Mouse (Mus musculus) monocyte, adult 59 days (primary cell): ENCODE data around the gene Rnaset2b. TPM values are rescaled to one million over a fixed set of nuclear protein-coding genes. Genes with fewer than 3 reads are reported as not detected.

Experiments
- total RNA-seq, 2 experiments: library from RNA; stranded (reverse); gene quantifications; one replicate each; pipeline ENCODE4 v1.2.4; 2023

Rnaset2b gene
- 100 to 1,000 TPM; 296 to 331 TPM for total RNA-seq

GRCm38 (mm10) chr17:6970334-6970733 lies at the start of gene Rnaset2b:
Gene Rnaset2b (plus strand): TSS chr17:6970634.

DNA sequence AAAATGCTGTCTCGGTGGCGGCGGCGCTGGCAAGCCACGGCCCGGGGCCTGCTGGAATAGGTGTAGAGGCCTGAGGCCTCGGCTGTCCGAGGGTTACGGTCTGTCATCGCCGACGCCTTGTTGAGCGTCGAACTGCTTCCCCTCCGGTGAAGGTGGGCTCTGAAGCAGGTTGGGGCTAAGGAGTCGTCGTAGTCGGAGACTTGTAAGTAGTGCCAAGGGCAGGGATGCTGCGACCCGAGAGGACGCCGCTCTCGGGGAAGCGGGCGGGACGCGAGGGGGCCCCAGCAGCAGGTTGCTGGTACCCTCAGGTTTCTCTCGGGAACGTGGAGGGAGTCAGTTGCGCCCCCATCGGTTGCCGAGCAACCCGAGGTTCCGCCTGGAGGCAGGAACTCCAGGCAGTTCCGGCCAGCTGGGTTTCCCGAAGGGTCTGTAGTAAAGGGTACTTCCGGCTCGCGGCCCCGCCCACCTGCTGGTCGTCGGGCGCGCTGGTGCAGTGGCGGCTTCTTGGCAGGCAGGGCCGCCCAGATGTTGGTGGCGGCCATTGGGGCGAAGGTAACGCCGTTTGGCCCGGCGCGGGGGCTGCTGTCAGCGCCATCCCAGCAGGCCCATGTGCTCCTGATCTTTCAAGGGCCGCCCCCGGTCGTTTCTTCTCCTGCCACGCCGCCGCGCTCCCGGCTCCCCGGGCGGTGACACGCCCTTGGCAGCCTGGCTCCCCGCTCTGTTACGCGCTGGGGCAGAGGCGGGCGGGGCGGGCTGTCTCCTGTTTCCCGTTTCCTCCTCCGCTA lies 22.3 kb upstream of the Rnaset2b start, which contains the start of gene Rsph3b:
Gene Rsph3b (minus strand): TSS at position 699 of the 785 bp plus-strand sequence.

DNA sequence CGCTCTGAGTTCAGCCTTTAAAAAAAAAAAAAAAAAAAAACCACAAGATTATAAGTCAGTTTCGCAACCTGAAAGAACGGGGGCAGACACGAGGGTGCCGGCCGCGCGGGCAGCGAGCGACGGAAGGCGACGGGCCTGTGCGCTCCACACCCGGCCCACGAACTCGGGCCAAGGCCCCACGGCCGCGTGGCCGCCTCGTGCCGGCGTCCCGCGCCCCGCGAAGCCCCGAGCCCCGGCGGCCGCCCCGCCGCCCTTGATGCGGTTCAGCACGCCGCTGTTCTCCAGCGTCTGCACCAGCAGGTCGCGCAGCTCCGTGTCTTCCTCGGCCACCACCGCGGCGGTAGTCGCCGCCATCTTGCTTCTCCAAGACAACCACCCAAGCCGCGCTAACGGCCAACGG lies 9.7 kb upstream of the Rnaset2b start, which contains the start of gene Tagap1:
Gene Tagap1 (minus strand): TSS at position 381 of the 400 bp plus-strand sequence.

GRCm38 (mm10) chr17:6978287-6979248 lies 8.1 kb downstream of the Rnaset2b start, which contains the start of gene Gm49721:
Gene Gm49721 (plus strand): TSS chr17:6978904.

GRCm38 (mm10) chr17:7025257-7025656 lies 54.8 kb downstream of the Rnaset2b start, which contains the start of gene Gm1604a:
Gene Gm1604a (plus strand): TSS chr17:7025568.

Other genes with a start within 250 kb of the Rnaset2b start
- gene Ezr, start 187.8 kb upstream of the Rnaset2b start, total RNA-seq: 100 to 1,000 TPM; 205 to 250 TPM
- 10 to 100 TPM; 12.4 to 16.5 TPM for gene Rsph3b, start 22.0 kb upstream of the Rnaset2b start, total RNA-seq
- gene Tagap1, start 9.5 kb upstream of the Rnaset2b start, total RNA-seq: 10 to 100 TPM; 30.6 to 33.0 TPM
- under 1 TPM in 1 of 2 experiments, not detected in 1; 0.94 TPM for gene Gm49721, start 8.3 kb downstream of the Rnaset2b start, total RNA-seq
- gene Gm1604a, start 54.9 kb downstream of the Rnaset2b start, total RNA-seq: not detected
- gene Rps6ka2, start 199.5 kb downstream of the Rnaset2b start, total RNA-seq: 10 to 100 TPM; 14.5 to 21.3 TPM